In genomic region chr2:157030804-157031203, GRCm38 (mm10) we compare ENCODE assay signal across 9 mouse cellular contexts. TPM values are rescaled to one million over a fixed set of nuclear protein-coding genes. Genes with fewer than 3 reads are reported as not detected.
DNase-seq lines count a peak whose midpoint lies in the region; ATAC-seq lines count a peak whose summit lies in the region.
"Had no signal": no experiment of that assay in that cellular context is flagged by ENCODE, and none has a peak within 500 bp of the region (broad histone marks: within the 10 kb centered on the region; RNA-seq: fewer than 3 reads in every experiment).

No protein-coding gene starts in this region.

- H3K4me1 ChIP-seq in embryonic facial prominence, embryonic 14.5 days (ENCODE audit: control insufficient read depth, insufficient read depth, low read length), result no peaks in the 10 kb centered on the region
- H3K4me1 ChIP-seq in heart, embryonic 12.5 days (replicated peaks), result peaks cover 19% of the 10 kb centered on the region
- H3K4me1 ChIP-seq in lung, embryonic 16.5 days (replicated peaks; ENCODE audit: control insufficient read depth, insufficient read depth, low read length), result no peaks in the 10 kb centered on the region

- no peak overlapping the region for H3K4me2 ChIP-seq in embryonic facial prominence, embryonic 14.5 days (ENCODE audit: low read depth, low read length)
- no peak overlapping the region for H3K4me2 ChIP-seq in heart, embryonic 12.5 days
- H3K4me2 ChIP-seq in lung, embryonic 16.5 days (ENCODE audit: low read depth, low read length), result no peak overlapping the region
- H3K4me2 ChIP-seq: heart, embryonic 15.5 days had no signal

- no peak overlapping the region for H3K9ac ChIP-seq in embryonic facial prominence, embryonic 14.5 days (ENCODE audit: low read depth, low read length)
- H3K9ac ChIP-seq in heart, embryonic 12.5 days, result no peak overlapping the region
- H3K9ac ChIP-seq in lung, embryonic 16.5 days (ENCODE audit: low read length), result no peak overlapping the region
- H3K9ac ChIP-seq: heart, embryonic 15.5 days had no signal

- WGBS in embryonic facial prominence, embryonic 14.5 days, result 40% methylated on average over 7 of the region's 9 CpGs
- WGBS in heart, embryonic 12.5 days, result 50% methylated on average over 9 of the region's 9 CpGs
- 48% methylated on average over 9 of the region's 9 CpGs for WGBS in lung, embryonic 16.5 days

- peaks cover 92% of the 10 kb centered on the region for H3K36me3 ChIP-seq in embryonic facial prominence, embryonic 14.5 days (ENCODE audit: control insufficient read depth, insufficient read depth, low read length)
- peaks cover 90% of the 10 kb centered on the region for H3K36me3 ChIP-seq in heart, embryonic 12.5 days
- H3K36me3 ChIP-seq in lung, embryonic 16.5 days (ENCODE audit: control insufficient read depth, insufficient read depth, low read length), result peaks cover 71% of the 10 kb centered on the region

- peak; percentile 73 to 80 for DNase-seq in CD8-positive naive resting alpha-beta T cell, adult 2 months (ENCODE audit: low read depth in 2 of 2, low spot score in 2 of 2)
- peak; percentile 88 for DNase-seq in adrenal gland, postnatal 25 days
- DNase-seq in embryonic facial prominence, embryonic 14.5 days (ENCODE audit: low spot score), result peak; percentile 81
- peak; percentile 95 to 96 for DNase-seq in kidney, postnatal 4 days
- DNase-seq in retina, postnatal 1 day, result peak; percentile 85
- peak; percentile 94 for DNase-seq in thymus, postnatal 4 days

- H3K4me3 ChIP-seq in embryonic facial prominence, embryonic 14.5 days (ENCODE audit: low read depth, low read length), result no peak overlapping the region
- no peak overlapping the region for H3K4me3 ChIP-seq in heart, embryonic 12.5 days
- H3K4me3 ChIP-seq in lung, embryonic 16.5 days (ENCODE audit: low read length), result no peak overlapping the region
- H3K4me3 ChIP-seq: heart, embryonic 15.5 days had no signal

- H3K27me3 ChIP-seq in embryonic facial prominence, embryonic 14.5 days (replicated peaks; ENCODE audit: control insufficient read depth, insufficient read depth, low read length), result no peaks in the 10 kb centered on the region
- no peaks in the 10 kb centered on the region for H3K27me3 ChIP-seq in heart, embryonic 12.5 days (replicated peaks)
- no peaks in the 10 kb centered on the region for H3K27me3 ChIP-seq in lung, embryonic 16.5 days (ENCODE audit: control insufficient read depth, insufficient read depth, low read depth, low read length)
- H3K27me3 ChIP-seq: heart, embryonic 15.5 days had no signal

- H3K27ac ChIP-seq in embryonic facial prominence, embryonic 14.5 days (replicated peaks; ENCODE audit: low read depth, low read length), result no peak overlapping the region
- H3K27ac ChIP-seq in heart, embryonic 12.5 days (ENCODE audit: poor library complexity, severe bottlenecking), result no peak overlapping the region
- no peak overlapping the region for H3K27ac ChIP-seq in lung, embryonic 16.5 days (ENCODE audit: low read length)
- H3K27ac ChIP-seq: heart, embryonic 15.5 days had no signal

- H3K9me3 ChIP-seq in embryonic facial prominence, embryonic 14.5 days (ENCODE audit: control insufficient read depth, low read length), result 0 out of 2 replicates have a peak, but pooled peaks cover 10% of the 10 kb centered on the region
- peaks cover 6% of the 10 kb centered on the region; the same call in 1 of the 2 replicates for H3K9me3 ChIP-seq in heart, embryonic 12.5 days (replicated peaks)
- no peaks in the 10 kb centered on the region for H3K9me3 ChIP-seq in lung, embryonic 16.5 days (ENCODE audit: control insufficient read depth, low read length)
- H3K9me3 ChIP-seq: heart, embryonic 15.5 days had no signal

- ATAC-seq in embryonic facial prominence, embryonic 14.5 days (ENCODE audit: low read depth), result peak; percentile 79
- ATAC-seq in heart, embryonic 12.5 days (ENCODE audit: insufficient number of reproducible peaks, low FRiP score), result peak; percentile 21; the same call in 1 of the 2 replicates
- ATAC-seq in lung, embryonic 16.5 days (ENCODE audit: low read depth), result peak; percentile 70

RNA-seq across cellular contexts. Expression of gene Dsn1, which starts 23.9 kb away (rescaled TPM):
- 5.9 and 7.8 TPM in 2 replicates for total RNA-seq in adrenal gland, postnatal 25 days (2021)
- polyA plus RNA-seq in embryonic facial prominence, embryonic 14.5 days (2014; fragmentation: Nextera tagmentation; extraction: Ambion mirVana), result 25.8 and 32.7 TPM in 2 replicates
- 39.1 and 41.0 TPM in 2 replicates for polyA plus RNA-seq in heart, embryonic 12.5 days (2016; fragmentation: Nextera tagmentation; extraction: Ambion mirVana)
- polyA plus RNA-seq in lung, embryonic 16.5 days (2015; fragmentation: Nextera tagmentation; extraction: Ambion mirVana), result 38.8 and 40.0 TPM in 2 replicates

RNA-seq across cellular contexts. Expression of gene Ndrg3, which starts 38.9 kb away (rescaled TPM):
- total RNA-seq in adrenal gland, postnatal 25 days (2021), result 49.6 and 55.3 TPM in 2 replicates
- 43.3 and 49.6 TPM in 2 replicates for polyA plus RNA-seq in embryonic facial prominence, embryonic 14.5 days (2014; fragmentation: Nextera tagmentation; extraction: Ambion mirVana)
- 31.3 and 32.3 TPM in 2 replicates for polyA plus RNA-seq in heart, embryonic 12.5 days (2016; fragmentation: Nextera tagmentation; extraction: Ambion mirVana)
- 44.6 and 53.4 TPM in 2 replicates for polyA plus RNA-seq in lung, embryonic 16.5 days (2015; fragmentation: Nextera tagmentation; extraction: Ambion mirVana)

RNA-seq across cellular contexts. Expression of gene Soga1, which starts 48.2 kb away (rescaled TPM):
- total RNA-seq in adrenal gland, postnatal 25 days (2021), result 45.8 and 49.1 TPM in 2 replicates
- 5.2 and 6.3 TPM in 2 replicates for polyA plus RNA-seq in embryonic facial prominence, embryonic 14.5 days (2014; fragmentation: Nextera tagmentation; extraction: Ambion mirVana)
- 4.5 and 5.2 TPM in 2 replicates for polyA plus RNA-seq in heart, embryonic 12.5 days (2016; fragmentation: Nextera tagmentation; extraction: Ambion mirVana)
- polyA plus RNA-seq in lung, embryonic 16.5 days (2015; fragmentation: Nextera tagmentation; extraction: Ambion mirVana), result 4.0 and 4.1 TPM in 2 replicates

RNA-seq across cellular contexts. Expression of gene Tldc2, which starts 56.1 kb away (rescaled TPM):
- not detected in 2 replicates for total RNA-seq in adrenal gland, postnatal 25 days (2021)
- polyA plus RNA-seq in embryonic facial prominence, embryonic 14.5 days (2014; fragmentation: Nextera tagmentation; extraction: Ambion mirVana), result not detected in 2 replicates
- polyA plus RNA-seq in heart, embryonic 12.5 days (2016; fragmentation: Nextera tagmentation; extraction: Ambion mirVana), result not detected in 2 replicates
- polyA plus RNA-seq in lung, embryonic 16.5 days (2015; fragmentation: Nextera tagmentation; extraction: Ambion mirVana), result not detected in 2 replicates
- polyA plus RNA-seq: heart, embryonic 15.5 days had no signal

Comparison
In these comparisons a context has a peak if more than half of its experiments do, and no peak if none do; other contexts are left out.
1. ATAC-seq: peak in every context shown above with its lines; median percentile 79 in embryonic facial prominence, embryonic 14.5 days; 70 in lung, embryonic 16.5 days; 21 in heart, embryonic 12.5 days.